Mouse (Mus musculus) brain, embryonic 14.5 days (tissue): Measurements from ENCODE around the gene Gm34653.

ENCODE experiments used
- CTCF ChIP-seq: fragments of 200-500 bp; IDR thresholded peaks from 2 replicates; pipeline ENCODE4 v1.5.1; 2012; ENCODE audit warnings: inconsistent platforms, mild to moderate bottlenecking, moderate library complexity, borderline replicate concordance; ENCODE audit not compliant: insufficient read depth, insufficient read length; ENCODE audit errors: extremely low read depth
- POLR2A ChIP-seq: fragments of 200-500 bp; IDR thresholded peaks from 2 replicates; pipeline ENCODE4 v1.6.1; 2012; ENCODE audit warnings: mild to moderate bottlenecking, inconsistent platforms, borderline replicate concordance; ENCODE audit not compliant: poor library complexity, insufficient read depth, insufficient read length, severe bottlenecking; ENCODE audit errors: extremely low read depth

DNA sequence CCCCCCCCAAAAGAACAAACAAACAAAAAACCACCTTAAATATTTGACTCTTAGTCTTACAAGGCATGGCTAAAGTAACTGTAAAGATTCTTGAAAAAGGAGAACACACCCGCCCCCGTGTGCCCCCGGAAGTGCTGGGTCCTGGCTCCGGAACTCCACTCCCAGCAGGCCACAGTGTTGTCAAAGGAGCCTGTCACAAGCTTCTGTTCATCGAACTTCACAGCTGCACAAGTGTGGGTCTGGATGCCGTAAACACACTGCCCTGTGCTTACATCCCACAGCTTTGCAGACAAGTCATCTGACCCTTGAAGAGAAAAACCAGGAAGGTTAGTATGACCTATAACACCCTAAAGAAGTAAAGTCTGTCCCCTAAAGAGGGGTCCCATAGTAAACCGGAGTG is 20.1 kb upstream of the Gm34653 start:
- TF ChIP-seq POLR2A (no peak), CTCF (no peak)
